Mouse (Mus musculus) ovary, postnatal 10 days (tissue): Measurements from ENCODE around the gene Olfr893.
"Not testable (repeated sequence)": the region's sequence is repeated elsewhere in the genome, so short reads cannot be mapped to it uniquely, and the experiment has no call there.

Source experiments
- DNase-seq: peaks from one replicate; pipeline ENCODE4 v3.0.0; 2022; ENCODE audit warnings: low spot score

The Olfr893 gene

DNA sequence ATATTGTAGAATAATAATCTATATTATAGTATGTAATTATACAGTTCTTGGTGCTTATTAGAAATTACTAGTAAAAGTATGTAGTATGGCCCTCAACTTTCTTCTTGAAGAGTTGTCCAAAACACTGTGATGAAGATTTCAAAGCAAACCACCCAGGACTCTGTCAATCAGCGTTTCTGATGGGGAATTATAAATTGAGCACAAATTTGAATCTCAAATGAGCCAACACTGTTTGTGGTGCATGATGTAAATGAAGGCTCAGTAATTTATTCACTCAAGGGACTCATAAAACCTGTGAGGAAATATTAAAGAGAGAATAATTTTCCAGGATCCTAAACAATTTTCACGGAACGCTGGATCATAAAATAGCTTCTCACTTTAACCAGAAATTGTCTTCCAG, at the start of gene Olfr893:
Gene Olfr893, plus strand, starts transcription at position 301 of the 400 bp plus-strand sequence.
- DNase-seq = no peak

DNA sequence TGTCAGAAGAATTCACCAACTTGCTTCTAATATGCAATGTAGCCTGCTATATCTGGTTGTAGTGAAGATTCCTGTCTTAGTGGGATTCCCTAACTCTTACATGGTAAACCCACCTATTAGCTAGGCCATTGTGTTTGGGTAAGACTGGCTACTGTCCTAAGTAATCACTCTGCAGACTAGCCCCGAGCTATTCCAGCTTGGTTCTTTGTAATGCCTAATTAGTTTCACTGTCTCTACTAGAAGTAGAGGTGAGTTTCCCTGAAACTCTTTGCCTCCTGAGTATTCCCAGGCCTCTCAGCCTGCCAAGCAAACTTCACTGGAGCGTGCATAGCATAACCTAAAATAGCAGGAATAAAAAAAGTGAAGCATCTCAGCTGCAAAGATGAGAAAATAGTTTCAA, 39.8 kb upstream of the Olfr893 start:
- not testable (repeated sequence) for DNase-seq

DNA sequence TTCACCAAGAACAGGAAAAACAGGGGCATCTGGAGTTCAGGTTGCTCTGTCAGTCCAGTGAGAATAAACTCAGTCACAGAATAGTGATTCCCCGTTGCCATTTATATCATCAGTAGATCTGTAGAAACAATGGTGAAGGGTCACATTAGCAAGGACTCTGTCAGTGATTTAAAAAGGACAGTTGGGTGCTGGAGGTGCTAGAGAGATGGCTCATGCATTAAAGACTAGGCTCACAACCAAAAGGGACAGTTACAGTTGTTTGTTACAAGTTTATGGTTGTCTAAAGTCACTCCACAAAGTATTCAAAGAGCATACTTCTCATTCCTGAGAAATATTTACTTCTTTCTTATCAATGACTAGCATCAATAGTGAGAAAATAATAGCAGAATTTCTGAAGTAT, 27.4 kb upstream of the Olfr893 start, which contains the start of gene Olfr891:
Gene Olfr891, minus strand, starts transcription at position 101 of the 400 bp plus-strand sequence.
- DNase-seq = no peak

DNA sequence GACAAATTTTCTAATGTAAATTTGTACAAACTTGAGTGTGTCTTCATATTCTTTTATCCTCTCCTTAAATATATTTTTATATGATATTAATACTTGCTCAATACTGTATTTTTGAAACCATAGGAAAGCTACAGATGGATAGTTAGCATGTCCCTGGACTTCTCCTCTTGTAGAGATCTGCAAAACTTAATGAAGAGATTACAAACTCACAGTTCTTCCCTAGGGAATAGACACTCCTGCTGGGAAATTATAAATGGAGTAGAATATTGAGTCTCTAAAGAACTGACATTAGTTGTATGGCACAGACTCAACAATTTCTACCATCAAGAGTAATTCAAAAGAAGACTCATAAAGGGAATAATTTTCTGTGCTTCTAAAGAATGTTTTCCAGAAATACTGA, 9.6 kb downstream of the Olfr893 start, which contains the start of gene Olfr894:
Gene Olfr894, plus strand, starts transcription at position 301 of the 400 bp plus-strand sequence.
- no peak for DNase-seq

DNA sequence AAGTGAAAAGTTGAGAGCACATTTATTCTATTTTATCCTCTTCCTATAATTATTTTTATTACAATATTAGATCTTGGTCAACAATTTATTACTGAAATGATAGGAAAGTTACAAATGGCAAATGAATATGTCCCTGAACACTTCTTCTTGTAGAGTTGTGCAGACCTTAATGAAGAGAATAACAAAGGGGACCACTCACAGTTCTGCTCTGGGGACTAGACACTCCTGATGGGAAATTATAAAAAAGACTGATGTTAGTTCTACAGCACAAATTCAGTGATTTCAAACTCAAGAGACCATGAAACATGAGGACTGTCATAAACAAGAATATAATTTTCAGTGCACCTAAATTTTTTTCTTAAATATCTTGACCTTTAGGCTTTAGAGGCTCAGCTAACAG, 44.3 kb downstream of the Olfr893 start, which contains the start of gene Olfr143:
Gene Olfr143, plus strand, starts transcription at position 301 of the 400 bp plus-strand sequence.
- no peak for DNase-seq
